8 mouse cellular contexts compared by ENCODE assay signal in the genomic region with DNA sequence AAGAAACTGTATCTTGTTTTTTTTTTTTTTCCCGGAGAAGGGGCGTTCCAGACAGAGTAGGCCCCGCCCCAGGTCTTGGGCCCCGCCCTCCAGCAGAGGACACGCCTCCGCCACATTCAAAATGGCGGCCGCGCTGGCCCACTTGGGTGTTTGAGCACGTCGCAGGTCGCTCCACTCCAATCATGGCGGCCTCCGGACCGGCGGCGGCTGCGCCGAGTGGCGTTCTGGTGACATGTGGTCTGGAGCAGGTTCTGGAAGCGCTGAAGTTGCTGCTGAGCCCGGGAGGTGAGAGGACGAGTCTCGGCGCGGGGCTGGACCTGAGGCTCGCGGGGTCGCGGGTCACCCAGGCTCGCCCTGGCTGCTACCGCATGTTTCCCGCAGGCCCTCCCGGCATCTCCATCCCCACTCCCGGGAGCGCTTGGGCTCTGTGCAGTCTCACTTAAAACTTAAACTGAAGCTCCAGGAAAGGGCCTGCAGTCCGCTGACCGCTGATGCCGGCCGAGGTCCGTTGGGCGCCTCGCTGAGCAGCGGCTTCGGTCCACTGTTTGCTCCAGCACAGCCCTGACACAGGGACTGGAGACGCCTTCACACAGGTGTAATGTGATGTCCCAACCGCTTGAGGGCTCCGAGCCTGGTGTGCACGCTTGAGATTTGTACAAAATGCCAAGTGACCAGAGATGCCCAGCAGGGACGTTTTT. TPM values are rescaled to one million over a fixed set of nuclear protein-coding genes. Genes with fewer than 3 reads are reported as not detected.
DNase-seq lines count a peak whose midpoint lies in the region; ATAC-seq lines count a peak whose summit lies in the region.

Gene Tango6 (plus strand): TSS at position 98 of the 698 bp plus-strand sequence.

- DNase-seq in MN1 (ENCODE audit: low spot score), result peak; percentile 93
- DNase-seq in cerebellum, adult 9-10 months, result peak; percentile 91
- DNase-seq in frontal cortex, adult 2 months (ENCODE audit: extremely low spot score in 1 of 2, low spot score in 1 of 2), result peak; percentile 79 to 93
- peak; percentile 92 for DNase-seq in hindbrain, embryonic 11.5 days (ENCODE audit: low spot score)
- peak; percentile 90 to 91 for DNase-seq in layer of hippocampus, postnatal 14 days (ENCODE audit: low spot score in 2 of 2)
- peak; percentile 92 for DNase-seq in lung, postnatal 14 days
- peak; percentile 76 for DNase-seq in retina, adult 2 months (ENCODE audit: low read depth, low spot score)
- DNase-seq in thymus, postnatal 36 days, result peak; percentile 87 to 91

- peak within 1 kb of the TSS; percentile 66 for H3K4me3 ChIP-seq in hindbrain, embryonic 11.5 days (ENCODE audit: low read depth, low read length)

- peak within 1 kb of the TSS; percentile 43 for H3K4me2 ChIP-seq in hindbrain, embryonic 11.5 days (replicated peaks; ENCODE audit: low read depth, low read length)

- H3K9ac ChIP-seq in hindbrain, embryonic 11.5 days (ENCODE audit: low read depth, low read length), result peak within 1 kb of the TSS; percentile 75

- H3K27me3 ChIP-seq in hindbrain, embryonic 11.5 days (ENCODE audit: control insufficient read depth, insufficient read depth, low read length), result no peaks in the 10 kb centered on the region

- peak within 1 kb of the TSS; percentile 88 for H3K27ac ChIP-seq in hindbrain, embryonic 11.5 days (ENCODE audit: low read depth, low read length)

- WGBS in hindbrain, embryonic 11.5 days, result under 1% methylated on average over 50 of the region's 50 CpGs

- no peaks in the 10 kb centered on the region for H3K4me1 ChIP-seq in hindbrain, embryonic 11.5 days (replicated peaks; ENCODE audit: control insufficient read depth, insufficient read depth, low read length)

- no peaks in the 10 kb centered on the region for H3K9me3 ChIP-seq in hindbrain, embryonic 11.5 days (ENCODE audit: control insufficient read depth, low read length)

- peak; percentile 97 for ATAC-seq in hindbrain, embryonic 11.5 days (ENCODE audit: low FRiP score)

- no peaks in the 10 kb centered on the region for H3K36me3 ChIP-seq in hindbrain, embryonic 11.5 days (ENCODE audit: control insufficient read depth, insufficient read depth, low read length)

RNA-seq across cellular contexts. Expression of gene Tango6, which starts in this region (rescaled TPM):
- polyA plus RNA-seq in frontal cortex, adult 2 months (2012; rRNA removed), result 2.5 and 2.9 TPM in 2 replicates
- polyA plus RNA-seq in hindbrain, embryonic 11.5 days (2014; fragmentation: Nextera tagmentation; extraction: Ambion mirVana), result 6.2 and 7.2 TPM in 2 replicates
- total RNA-seq in layer of hippocampus, postnatal 14 days (2021), result 1 to 10 TPM; 6.6 to 7.7 TPM

Comparison
In these comparisons a context has a peak if more than half of its experiments do, and no peak if none do; other contexts are left out.
1. Peak in every context shown above with its lines: DNase-seq, ATAC-seq, H3K4me3 ChIP-seq and H3K27ac ChIP-seq.